Mouse (Mus musculus) CH12F3 (cell line): ENCODE data around the gene Apeh.

Source experiments
- in situ Hi-C: fragments of 300-500 bp; cut with MboI; formaldehyde crosslinking; loops from 2 replicates; pipeline ENCODE4 v1.14.3; 2020; ENCODE audit warnings: low sequenced_read_pairs

Apeh gene

DNA sequence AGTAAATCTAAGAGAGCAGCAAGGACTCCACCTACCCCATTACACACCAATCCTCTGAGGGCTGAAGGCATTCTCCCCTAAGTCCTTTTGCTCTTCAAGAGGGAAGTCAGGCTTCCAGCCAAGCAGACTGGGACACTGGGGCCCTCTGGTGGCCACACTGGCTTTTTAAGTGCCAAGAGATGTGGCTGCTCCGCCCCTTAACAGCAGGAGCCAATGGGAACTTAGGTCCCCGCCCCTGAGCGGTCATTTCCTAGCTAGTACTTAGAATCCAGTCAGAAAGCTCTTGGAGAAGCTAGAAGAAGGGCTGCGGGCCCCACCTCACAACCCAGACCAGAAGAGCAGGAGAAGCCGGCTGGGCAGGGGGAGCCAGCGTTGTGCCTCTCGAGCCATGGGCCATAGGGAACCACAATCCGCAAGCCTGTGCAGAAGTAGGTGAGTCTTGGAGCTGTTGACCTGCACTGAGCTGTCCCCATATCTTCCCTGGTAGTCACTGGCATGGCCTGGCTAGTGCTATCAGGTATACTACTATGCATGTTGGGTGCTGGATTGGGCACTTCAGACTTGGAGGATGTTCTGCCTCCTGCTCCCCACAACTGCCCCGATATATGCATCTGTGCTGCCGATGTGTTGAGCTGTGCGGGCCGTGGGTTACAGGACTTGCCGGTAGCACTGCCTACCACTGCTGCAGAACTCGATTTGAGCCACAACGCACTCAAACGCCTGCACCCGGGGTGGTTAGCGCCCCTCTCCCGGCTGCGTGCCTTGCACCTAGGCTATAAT, 41.3 kb downstream of the Apeh start, which contains the start of gene Amigo3:
TSS of gene Amigo3 (plus strand) at position 275 of the 780 bp plus-strand sequence.
- in situ Hi-C loops = no loop called here

DNA sequence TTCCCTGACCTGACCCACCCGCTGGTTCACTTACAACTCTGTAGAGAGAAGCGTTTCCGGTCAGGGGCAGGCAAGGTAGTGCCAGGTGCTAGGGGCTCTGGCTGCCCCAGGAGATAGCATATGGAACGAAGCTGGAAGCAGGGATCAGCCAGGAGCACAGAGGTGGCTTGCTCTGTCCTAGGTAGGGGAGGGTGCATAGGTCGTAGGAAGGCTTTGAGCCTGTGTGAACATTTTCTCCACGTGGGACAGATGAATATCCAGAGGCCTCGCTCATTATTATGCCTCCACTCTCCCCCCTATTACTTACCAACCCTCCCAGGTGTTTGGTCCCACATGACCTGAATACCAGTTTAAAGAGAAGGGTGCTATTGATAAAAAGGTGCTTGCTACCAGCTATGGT, 42.0 kb downstream of the Apeh start:
- in situ Hi-C loops = no loop called here

DNA sequence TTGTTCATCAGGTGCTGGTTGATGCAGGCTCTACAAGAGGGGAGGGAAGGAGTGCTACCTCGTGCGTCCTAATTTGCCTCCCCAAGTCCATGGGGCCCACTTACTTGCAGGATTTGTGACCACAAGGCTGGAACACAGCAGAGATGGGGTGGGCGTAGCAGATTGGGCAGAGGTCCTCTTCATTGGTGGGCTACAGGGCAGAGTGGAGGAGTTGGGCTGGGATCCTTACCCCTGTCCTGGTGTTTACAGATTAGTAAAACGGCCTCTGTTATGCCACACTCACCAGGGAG, 42.5 kb downstream of the Apeh start:
- in situ Hi-C loops = no loop called here

DNA sequence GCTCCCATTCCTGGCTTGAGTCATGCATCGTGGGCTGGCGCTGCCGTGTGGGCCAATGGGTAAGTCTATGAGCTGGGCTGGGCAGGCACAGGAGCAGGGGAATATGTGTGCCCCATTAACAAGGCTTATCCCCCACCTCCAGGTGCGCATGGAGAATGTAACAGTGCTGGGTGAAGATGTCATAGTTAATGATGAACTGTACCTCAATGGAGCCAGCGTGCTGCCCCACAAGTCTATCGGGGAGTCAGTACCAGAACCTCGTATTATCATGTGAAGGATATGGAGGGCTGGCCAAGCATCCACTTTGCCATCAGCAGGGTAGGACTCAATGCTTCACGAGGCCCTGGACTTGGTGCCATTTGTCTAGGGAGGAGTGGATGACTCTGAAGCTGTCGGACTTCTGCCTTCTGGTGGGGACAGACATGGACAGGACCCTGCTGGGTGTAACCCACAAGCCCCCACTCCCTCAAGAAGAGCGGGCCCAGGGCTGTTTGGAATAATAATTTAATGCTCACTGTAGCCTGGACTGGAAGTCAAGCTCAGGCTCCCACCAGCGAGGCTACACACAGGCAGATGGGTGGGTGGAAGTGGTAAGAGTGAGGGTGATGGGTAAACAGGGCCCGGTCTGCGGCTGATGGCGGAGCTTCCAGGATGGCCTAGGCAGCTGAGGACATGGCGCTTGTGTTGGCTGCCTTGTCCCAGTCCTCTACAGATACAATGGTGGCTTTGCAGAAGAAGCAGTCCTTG, 43.0 kb downstream of the Apeh start:
- in situ Hi-C loops = no loop called here

DNA sequence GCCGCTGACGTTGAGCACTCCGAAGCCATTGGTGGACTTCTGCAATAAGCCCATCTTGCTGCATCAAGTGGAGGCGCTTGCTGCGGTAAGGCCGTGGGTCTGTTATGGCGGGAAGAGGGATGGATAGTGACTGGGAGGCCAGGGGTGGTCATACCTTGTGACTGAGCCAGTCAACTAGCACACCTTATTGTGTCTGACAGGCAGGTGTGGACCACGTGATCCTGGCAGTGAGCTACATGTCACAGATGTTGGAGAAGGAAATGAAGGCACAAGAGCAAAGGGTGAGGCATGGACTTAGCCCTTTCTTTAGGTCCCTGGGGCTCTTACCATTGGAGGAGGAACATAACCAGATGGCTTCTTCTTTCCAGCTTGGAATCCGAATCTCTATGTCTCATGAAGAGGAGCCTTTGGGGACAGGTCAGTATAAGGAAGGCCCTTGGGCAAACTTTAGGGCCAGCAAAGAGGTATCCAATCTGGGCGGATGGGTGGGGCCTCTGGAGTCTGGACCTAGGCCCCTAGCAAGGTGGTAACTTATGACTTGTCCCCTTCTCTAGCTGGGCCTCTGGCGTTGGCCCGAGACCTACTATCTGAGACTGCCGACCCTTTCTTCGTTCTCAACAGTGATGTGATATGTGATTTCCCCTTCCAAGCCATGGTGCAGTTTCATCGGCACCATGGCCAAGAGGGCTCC, 44.7 kb downstream of the Apeh start:
- in situ Hi-C loops = no loop called here

DNA sequence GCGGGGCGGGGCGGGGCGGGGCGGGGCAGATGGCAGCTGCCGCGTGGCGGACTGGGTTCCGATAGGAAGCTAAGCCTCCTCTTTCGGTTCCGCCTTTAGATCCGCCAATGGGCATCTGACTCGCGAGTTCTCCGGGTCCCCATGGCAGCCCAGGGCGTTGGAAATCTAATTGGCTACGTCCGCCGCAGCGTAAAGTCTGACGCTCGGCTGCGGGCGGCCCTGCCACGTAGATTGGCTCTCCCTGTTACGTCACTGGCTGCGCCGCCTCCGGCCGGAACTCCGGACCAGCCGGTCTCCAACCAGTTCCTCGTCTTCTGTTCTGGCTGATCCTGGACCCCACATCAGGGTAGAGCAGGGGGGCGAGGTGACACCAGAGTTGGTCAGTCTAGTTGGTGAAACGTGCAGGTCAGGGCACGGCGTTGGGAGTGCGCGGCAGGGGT, 45.4 kb downstream of the Apeh start, which contains the start of gene Gmppb:
TSS of gene Gmppb (plus strand) at position 227 of the 440 bp plus-strand sequence.
- in situ Hi-C loops = no loop called here

DNA sequence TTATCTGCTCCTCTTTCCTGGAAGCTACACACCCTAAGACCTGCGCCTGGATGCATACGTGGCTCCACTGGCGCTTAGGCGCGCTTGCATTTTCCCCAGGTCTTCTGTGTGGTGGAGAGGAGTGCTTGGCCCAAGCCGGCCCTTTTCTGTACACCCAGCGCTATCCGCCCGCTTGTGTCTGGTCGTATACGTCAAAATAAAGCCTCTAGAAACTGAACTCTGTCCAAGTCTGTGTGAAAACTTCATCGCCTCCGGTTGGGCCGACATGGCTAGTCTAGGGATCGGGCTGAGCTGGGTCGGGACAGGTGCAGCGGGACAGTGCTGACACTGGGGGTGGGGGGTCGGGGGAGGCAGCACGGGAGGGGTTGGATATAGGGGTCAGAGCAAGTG, 45.8 kb downstream of the Apeh start:
- in situ Hi-C loops = no loop called here

DNA sequence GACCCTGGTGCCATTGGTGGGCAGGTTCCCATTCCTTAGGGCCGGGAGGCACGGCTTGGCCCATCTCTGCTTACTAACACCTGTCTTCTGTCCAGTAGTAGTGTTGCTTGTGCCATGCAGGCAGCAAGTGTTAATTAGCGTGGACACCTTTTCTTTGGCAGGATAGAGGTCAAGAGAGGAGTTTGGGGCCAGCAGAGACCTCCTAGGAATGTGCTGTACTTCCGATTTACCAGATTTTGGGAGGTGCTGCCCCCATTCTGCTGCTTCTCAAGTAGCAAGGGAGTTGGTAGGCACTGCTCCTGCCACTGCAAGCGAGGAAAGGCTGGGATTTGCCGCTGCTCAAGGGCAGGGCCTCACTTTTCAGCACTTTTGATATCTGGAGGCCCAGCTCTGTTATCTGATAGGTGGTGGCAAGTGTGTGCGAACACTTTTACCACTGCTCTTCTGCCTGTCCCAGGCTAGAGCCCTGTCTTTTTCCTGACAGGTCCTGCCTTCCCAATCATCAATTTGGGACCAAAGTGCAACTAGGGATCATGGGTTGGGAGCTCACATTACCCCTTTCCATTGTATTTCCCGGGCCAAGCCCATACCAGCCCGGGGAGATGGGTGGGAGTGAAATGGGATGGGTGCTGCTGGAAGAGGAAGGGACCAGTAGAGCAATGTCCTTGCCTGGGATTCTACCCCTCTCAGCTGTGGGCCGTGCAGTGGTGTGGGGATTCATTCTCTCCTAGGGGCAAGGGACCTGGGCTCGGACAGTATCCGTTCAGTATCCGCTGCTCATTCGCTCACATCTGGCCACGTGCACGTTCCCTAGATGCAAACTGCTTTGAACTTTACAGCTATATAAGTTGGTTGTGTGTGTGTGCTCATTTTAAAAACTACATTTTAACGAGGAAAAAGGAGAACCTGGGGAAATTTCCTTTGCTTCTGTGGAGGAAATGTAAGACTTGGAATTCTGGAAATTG, 46.5 kb downstream of the Apeh start:
- in situ Hi-C loops = no loop called here

DNA sequence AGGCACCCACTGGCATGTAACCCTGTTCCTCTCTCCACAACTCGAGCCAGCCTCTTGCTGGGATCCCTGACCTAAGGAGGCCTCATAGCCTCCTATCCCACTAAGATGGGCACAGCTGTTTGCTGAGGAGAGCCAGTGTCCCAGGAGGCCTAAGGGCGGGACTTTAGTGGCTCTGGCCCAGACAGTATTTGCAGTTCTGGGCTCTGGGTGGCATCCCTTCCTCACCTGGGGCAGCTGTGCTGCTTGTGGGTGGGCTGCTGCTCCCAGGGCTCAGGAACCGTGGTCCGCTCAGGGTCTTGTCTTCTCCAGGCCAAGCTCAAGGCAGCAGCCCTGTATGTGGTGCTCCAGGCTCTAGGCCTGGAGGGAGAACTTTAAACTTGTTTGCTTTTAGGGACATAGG, 47.8 kb downstream of the Apeh start:
- in situ Hi-C loops = no loop called here

DNA sequence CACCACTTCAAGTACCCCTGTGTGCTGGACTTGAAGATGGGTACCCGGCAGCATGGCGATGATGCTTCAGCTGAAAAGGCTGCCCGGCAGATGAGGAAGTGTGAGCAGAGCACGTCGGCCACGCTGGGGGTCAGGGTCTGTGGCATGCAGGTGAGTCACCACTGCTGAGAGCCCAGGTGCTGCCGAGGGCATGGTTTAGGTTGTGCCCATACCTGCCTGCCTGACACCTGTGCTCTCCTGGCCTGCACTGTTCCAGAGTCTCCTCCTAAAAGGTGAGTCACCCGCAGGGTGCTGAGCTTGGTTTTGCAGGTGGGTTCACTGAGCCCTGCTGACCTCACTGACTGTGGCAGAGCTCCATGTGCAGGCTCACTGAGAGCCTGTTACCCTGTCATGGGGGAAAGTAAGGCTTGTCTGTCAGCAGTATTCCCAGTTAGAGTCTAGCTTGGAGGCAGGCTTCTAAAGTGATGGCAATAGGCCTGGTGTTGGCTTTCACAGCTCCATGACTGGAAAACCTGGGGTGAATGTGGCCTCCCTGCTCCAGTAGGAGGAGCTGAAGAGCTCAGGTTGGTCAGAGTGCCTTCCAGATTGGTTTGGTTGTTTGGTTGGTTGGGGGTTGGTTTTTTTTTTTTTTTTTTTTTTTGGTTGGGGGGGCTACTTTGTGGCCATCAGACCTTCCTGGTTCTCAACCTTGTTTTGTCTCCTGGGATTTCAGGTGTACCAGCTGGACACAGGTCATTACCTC, 49.5 kb downstream of the Apeh start:
- in situ Hi-C loops = no loop called here
